Mouse (Mus musculus): ENCODE results near the gene Fscb. TPM values are rescaled to one million over a fixed set of nuclear protein-coding genes. Genes with fewer than 3 reads are reported as not detected.

Gene Fscb
- not detected in 2 replicates for polyA plus RNA-seq (2012; rRNA removed; ENCODE audit: low replicate concordance)

GRCm38 (mm10) chr12:64474590-64474989, at the start of gene Fscb:
Gene Fscb (minus strand): TSS chr12:64474690.

All from mammary gland, adult 2 months (tissue).